Mouse (Mus musculus): ENCODE measurements at regions not wholly inside any gene's neighbourhood (a gene's known extent, or its start where the extent isn't known, plus 50 kb on each side); places are given as distances from the start of the nearest gene placed in this dataset.

DNA sequence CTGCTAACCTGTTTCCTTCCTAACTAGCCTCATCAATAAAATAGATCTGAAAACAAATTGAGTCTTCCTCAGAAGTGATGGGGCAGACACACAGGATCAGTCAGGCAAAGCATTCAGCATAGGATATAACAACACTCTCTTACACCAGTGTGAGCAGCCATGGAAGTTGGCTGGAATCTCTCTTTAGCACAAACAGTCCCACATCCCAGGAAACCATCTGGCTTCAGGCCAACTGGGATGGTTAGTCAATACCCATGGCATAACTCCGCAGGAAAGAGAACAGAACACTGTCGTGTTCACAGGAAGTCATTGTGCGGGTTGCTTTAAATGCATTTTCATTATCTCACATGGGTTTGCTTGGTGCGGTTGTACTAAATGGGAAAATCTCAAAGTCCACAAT lies 256.2 kb upstream of the Rag2 start:
- peak; percentile 3 for DNase-seq (ENCODE audit: low spot score)

DNA sequence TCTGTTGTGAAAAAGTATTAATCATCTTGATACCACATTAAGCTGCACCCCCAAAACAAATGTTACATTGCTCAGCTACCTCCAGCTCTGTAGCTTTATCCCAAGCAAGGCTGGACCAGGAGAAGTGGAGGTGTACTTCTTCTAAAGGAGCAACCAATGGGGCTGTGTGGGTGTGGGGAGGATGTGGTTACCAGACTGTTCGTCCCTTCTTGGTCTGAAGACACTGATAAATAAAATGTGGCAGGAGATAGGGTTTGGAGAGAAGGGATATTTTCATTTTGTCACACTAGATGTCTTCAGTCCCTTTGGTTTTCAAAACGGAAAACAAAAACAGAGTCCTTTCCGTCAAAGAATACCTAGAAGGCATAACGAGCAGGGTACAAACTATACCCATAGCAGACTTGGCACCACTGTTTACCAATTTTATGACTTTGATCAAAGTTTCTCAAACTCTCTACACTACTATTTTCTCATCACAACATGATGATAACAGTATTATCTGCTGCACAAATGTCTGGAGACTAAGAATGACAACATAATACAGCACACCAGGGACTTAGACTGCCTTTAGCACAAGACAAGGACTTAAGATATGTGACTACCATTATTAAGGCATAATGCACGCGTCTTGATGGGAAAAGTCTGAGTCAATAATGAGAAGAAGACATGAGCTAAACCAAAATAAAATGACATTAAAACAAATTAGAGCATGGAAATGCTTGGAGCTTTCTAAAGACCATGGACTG lies 253.4 kb upstream of the Rag2 start:
- DNase-seq (ENCODE audit: low spot score), result no peak

DNA sequence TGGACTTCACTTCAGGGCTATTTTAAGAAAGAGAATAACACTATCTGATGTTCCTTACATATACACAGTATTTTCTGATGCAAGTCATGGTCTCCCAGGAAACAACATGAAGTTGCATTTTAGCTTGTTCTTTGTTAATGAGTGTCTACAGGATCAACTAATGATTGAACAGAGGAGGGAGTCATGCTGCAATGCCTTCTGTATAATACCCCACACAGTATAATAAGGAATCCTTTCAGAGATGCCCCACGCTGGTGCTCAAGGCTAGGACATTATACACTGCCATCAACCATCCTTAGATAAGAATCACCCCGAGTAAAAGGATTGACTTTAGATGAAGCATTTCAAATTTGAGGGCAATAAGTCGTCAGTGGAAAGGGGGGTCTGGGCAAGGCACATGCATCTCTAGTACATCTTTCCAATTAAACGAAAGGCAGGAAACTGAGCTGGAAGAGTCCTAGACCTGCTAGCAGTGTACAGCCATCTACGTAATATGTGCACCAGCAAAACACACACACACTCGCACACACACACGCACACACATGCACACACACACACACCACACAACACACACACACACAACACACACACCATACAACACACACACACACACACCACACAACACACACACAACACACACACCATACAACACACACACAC lies 252.6 kb upstream of the Rag2 start:
- DNase-seq (ENCODE audit: low spot score), result no peak

DNA sequence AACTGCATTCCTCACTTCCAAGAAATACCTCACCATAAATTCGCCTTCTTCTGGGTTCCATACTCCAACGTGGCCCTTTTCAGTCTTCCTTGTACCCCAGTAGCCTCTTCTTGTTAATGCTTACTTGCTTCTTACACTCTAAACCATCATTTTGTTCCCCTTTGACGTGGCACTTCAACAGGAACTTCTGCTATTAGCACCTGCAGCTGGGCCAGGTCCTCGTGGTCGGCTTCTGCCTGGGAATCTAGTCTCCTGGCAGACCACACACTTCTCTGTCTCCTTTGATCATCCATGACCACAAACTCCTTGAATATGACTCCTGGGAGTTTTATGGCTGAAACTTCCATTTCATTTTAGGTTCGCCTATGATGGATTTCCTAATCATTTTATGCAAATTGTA lies 243.9 kb upstream of the Rag2 start:
- DNase-seq (ENCODE audit: low spot score), result no peak

DNA sequence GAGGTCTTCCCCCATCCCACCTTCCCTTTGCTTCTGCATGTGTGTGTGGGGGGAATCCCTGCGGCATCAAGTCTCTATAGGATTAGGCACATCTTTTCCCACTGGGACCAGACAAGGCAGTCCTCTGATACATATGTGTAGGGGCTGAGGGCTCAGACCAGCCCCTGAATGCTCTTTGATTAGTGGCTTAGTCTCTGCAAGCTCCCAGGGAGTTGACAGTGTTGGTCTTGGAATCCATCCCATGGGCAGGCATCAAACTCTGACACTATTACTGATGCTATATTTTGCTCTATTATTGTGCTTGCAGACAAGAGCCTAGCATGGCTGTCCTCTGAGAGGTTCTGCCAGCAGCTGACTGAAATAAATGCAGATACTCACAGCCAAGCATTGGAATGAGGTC lies 209.5 kb upstream of the Rag2 start:
- DNase-seq (ENCODE audit: low spot score), result no peak

DNA sequence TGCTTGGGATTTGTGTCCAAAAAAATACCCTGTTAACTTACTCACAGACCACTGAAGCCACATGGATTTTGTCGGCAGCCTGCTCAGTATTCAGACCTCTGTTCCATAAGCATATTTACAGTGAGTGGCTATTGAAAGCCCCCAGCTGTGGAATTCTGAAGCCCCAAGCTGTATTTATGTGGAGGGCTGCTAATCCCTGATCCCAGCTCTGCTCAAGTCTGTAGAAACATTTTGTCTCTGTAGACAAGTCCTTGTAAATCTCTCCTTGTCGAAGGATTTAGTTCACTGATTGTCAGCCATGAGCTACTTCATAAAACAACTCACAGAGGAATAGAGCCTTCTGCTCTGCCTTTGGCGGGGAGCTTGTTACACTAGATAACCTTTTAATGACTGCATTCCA lies 207.8 kb upstream of the Rag2 start:
- DNase-seq (ENCODE audit: low spot score), result no peak

DNA sequence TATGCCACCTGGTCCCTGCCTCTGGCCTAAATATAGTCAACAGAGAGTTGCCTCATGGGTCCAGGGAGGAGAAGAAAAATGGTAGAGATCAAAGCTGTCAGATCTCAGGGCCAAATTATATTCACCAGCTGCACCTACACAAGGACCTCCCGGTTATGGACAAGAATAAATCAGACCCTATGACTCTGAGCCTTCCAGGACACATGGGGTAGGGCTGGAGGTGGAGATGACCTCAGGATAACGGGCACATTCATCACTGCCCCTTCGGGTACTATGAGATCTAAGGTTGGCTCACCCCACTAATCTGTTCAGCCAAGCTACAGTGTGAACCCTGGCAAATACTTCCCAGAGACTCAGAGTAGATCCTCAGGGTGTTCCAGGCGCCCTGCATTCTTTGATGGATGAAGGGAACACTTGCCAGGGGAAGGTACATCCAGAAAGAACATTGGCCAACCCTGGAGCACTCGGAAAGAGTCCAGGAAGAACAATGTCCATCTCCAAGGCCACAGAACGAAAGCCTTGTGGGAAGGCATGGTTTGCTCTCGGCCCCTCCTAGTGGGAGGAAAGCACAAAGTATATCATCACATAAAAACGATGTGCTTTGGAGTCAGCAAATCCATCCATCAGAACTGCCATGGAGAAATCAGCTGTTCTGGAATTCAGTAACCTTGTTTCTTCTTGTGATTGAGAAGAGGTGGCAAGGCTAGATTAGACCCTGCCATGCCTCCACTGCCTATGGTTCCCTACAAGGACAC lies 191.2 kb upstream of the Rag2 start:
- no peak for DNase-seq (ENCODE audit: low spot score)

DNA sequence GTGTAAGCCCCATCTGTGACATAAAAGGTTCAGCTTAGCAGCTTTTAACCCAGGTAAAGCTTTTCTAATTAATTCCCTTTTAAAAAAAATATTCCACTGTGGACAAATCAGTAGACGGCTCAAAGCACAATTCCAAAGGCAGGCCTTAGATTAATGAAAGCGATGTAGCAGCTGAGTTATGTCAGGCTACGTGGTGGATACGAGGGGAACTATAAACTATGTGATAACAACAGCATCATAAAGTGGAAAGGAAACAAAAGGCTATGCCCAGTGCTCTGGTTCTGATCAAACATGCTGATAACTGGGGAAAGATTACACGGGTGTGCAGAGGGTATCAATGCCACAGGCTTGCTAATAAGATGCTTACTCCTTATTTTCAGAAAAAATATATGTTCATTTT lies 184.3 kb upstream of the Rag2 start:
- DNase-seq (ENCODE audit: low spot score), result no peak

DNA sequence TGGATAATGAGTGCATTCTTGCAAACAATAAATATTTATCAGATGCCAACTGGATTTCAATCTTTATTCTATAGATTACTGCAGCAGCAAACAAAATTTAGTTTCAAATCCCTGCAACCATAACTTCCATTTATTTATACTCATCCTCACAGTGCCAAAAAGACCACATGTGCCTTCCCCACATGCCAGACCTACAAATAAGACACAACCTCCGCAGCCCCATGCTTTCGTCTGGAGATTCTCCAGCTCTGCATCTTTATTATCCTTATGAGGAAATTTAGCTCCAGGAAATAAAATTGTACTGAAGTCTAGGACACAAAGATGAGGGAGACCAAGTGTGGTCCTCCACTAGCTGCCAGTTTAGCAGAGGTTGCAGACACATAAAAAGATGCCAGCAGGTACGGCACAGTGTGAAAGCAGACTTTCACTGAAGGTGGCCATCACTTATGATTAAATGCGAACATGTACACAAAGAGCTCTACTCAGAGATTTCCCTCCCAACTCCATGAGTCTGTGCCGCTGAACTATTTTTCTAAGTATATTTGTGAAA lies 183.4 kb upstream of the Rag2 start:
- no peak for DNase-seq (ENCODE audit: low spot score)

DNA sequence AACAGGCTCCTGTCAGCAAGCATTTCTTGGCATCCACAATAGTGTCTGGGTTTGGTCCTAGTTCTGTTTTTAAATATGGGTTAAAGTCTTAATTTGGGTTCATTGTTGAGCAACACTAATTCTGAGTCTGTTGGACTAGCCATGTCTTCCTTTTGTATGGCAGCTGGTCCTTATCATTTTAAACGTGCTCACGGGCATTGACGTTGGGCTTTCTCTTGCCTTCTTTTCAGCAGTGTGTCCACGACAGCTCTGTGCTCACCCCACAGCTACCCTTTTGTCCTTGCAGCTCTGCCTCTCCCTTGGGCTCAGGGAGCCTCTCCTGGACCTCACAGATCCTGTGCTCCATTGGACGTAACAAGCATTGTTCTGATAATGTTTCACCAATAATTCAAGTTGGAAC lies 168.9 kb upstream of the Rag2 start:
- no peak for DNase-seq (ENCODE audit: low spot score)

DNA sequence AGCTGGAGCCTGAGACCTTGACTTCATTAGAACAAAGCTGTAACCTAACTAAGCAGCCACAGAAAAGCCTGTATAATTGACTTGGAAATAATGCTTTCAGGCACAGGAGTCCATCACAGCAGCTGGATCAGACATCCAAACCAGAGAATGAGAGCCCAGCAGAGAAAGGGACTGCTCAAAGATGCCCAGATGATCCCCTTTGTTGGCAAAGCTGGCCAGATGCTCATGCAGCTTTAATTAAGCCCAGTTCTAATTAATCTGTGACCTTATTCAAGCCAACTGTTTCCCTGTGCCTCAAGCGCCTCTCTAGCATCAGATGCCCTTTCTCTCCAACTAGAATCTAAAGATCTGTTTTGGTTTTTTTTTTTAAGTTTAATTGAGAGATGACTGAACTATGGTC lies 165.6 kb upstream of the Rag2 start:
- DNase-seq (ENCODE audit: low spot score), result no peak

DNA sequence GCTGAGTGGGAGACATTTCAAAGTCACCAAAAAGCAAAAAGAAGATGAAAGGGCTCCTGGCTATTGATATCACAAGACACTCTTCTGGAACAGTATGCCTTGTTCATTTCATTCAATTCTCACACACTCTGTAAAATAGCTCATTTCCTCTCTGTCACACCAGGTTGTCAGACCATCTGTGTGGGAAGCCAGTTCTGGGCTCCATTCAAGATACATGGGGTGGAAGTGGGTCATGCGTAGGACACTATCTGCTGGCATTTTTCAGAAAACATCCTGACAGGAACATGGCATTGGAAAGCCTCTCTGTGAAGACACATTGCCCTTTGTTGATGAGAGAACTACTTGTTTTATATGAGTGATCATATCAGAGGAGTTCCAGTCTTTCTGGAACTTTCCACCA lies 162.1 kb upstream of the Rag2 start:
- DNase-seq (ENCODE audit: low spot score), result no peak

DNA sequence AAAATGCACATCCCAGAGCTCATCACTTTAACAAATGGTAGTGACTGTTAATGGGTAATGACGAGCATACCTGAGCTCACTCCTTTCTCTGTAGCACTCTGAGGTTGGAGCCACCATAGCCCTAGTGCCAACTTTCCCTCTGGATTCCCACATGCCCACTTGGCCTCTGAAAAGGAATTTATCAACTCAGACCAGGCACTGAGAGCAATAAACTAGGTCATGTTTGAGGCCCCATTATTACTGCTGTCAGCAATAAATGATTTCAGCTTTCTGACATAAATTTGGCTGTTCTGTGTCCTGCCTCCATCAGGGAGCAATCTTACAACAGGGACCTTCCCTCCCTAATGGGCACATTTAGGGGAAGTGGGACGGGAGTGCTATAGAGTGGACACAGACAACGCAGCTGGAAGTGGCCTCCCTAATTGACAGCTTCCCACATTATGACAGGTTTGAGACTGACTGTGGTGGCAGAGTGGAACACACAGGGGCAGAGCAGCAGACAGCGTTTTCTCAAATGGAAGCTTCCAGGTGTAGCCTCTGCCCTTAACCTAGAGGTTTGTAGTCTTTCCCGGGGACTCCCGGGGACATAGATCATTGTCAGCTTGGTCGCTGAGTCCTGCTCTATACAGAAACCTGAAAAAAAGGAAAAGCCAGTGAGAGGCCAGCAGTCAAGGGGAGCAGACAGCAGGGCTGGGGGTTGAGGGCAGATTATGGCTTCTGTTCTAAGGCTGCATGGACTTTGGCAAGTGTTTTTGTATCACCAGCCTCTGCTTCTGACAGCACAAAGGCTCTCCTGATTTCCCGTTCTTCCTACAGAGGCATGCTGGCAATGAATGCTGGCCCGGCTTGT lies 160.0 kb upstream of the Rag2 start:
- no peak for DNase-seq (ENCODE audit: low spot score)

DNA sequence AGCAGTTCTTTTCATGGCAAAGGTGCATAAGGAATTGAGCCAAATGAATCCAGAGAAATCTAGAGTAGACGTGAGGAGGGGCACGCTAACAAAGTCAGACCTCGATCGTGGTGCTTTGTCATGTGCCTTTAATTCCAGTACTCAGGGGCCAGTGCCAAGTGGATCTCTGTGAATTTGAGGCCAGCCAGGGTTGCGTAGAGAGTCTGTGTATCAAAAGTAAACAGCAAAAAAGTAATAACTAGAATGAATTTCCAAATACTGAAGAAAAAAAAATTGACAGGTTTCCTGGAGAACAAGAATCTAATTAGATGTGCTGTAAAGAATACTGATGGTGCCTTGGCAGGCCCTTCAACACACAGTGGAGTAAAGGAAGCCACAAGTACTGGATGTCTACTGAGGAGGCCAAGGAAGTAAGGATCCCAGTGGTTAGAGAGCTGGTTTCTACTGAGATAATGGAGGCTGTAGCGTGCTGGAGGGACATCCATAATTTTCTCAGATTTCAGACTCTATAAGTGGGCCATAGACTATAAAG lies 153.9 kb upstream of the Rag2 start:
- DNase-seq (ENCODE audit: low spot score), result no peak

DNA sequence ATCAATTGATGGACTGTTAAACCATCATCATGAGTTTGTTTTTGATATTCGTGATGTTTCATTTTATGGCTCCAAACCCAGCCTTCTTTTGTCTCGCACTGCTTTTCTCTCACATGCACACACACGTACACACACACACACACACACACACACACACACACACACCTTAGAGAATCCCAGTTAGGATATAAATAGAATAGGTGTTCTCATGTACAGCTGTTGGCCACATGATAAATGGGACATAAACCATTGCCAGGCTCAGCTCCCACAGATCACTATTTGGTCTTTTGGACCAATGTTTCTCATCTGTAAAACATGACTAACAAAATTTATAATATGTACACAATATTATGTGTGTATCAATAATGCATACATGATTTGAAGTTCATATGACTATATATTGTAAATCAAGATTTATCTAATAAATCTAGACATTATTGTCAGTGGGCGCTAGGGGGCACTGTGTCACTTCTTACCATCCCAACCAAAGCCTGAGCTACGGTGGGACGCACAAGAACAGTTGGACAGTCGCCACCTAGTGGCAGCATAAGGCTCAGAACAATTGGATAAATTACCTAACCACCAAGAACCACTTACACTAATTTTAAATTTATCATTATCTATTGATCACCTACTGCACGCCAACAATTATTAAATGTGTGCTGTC lies 151.9 kb upstream of the Rag2 start:
- DNase-seq (ENCODE audit: low spot score), result peak; percentile 88

DNA sequence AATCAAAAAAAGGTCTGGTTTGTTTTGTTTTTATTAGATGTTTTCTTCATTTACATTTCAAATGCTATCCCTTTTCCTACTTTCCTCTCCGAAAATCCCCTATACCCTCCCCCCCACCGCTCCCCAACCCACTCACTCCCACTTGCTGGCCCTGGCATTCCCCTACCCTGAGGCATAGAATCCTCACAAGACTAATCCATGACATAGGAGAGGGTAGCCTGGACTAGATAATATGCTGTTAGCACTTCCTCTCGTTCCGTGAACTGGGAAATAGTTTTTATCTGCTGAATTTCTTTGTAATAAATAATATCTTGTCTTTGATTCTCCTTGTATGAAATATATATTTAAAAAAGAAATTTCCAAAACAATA lies 151.4 kb upstream of the Rag2 start:
- no peak for DNase-seq (ENCODE audit: low spot score)

DNA sequence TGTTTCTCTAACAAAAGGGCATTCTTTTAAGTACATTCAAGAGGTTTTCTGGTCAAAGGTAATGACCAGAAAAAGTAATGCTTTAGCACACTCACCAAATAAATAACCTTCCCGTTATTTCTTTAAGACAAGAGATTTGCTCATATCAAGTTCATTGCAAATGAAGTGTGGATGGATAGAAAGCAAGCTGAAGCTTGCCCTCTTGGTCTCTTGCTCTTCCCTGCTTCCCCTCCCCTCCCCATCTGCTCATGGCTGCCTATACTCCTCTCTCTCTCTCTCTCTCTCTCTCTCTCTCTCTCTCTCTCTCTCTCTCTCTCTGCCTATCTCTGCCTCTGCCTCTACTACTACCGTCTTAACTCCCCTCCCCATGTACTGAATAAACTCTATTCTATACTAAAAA lies 147.7 kb upstream of the Rag2 start:
- no peak for DNase-seq (ENCODE audit: low spot score)

DNA sequence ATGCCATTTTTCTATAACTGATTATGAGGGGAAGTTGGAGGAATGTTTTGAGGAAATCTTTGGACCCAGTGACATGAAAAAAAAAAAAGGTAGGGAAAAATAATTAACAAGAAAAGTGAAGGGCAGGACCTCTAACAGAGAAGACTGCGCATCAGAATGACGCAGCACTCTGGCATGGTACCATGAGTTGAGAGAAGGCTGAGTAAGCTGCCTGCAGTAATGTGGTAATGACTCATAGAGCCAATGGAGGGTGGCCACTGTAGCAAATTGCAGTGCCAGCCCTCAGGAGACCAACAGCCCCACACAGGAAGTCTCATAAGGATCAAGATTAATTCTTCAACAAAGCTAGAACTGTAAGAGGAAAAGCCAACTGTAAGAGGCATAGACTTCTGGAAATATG lies 134.3 kb upstream of the Rag2 start:
- DNase-seq (ENCODE audit: low spot score), result no peak

DNA sequence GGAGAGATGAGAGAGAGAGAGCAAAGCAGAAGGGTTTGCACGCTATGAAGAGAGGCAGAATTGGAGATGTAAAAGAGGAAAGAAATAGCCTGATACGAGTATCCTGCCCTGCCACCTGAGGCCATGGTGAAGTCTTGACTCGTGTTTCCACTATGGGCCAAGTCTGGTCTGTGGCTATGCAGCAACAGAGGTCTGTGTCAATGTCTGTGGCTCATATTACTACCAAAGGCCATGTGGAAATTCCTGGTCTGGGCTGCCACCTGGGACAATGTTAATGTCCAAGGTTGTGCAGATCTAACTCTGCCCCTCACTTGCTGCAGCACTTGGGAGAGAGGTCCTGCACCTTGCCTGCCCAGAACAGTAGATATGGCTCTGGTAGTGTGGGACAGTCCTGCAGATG lies 132.8 kb upstream of the Rag2 start:
- DNase-seq (ENCODE audit: low spot score), result no peak

DNA sequence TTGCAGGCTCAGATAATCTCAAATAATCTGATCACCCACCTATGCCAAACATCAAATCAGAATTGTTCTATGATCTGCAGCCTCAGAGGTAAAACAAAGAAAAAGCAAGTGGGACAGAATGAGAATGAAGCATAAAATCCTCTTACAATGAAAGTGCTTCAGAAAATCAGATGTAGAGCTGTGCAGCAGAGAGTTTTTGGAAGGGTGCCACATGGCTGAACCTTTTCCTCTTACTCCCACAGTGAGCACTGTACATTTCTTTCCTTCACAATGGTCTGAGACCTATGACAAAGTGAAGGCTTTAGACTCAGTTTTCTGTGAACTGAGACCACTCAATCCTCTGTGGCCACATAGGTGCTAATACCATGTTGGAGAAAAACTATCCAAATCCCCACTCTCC lies 116.4 kb upstream of the Rag2 start:
- no peak for DNase-seq (ENCODE audit: low spot score)
